Mouse (Mus musculus) cerebellum, adult 11-12 months (tissue): ENCODE data around the gene Crot.
"Not testable (repeated sequence)": the region's sequence is repeated elsewhere in the genome, so short reads cannot be mapped to it uniquely, and the experiment has no call there.

Experiments used
- DNase-seq: peaks from one replicate; pipeline ENCODE4 v3.0.0; 2022

Gene Crot

GRCm38 (mm10) chr5:8996686-8997512 lies at the start of gene Crot:
Gene Crot, minus strand, starts transcription at chr5:8997324.
- DNase-seq: peak; percentile 93

GRCm38 (mm10) chr5:9045904-9046303 lies 48.8 kb upstream of the Crot start:
- DNase-seq: no peak

GRCm38 (mm10) chr5:9044821-9045220 lies 47.7 kb upstream of the Crot start:
- DNase-seq: no peak

GRCm38 (mm10) chr5:9043582-9044267 lies 46.6 kb upstream of the Crot start:
- no peak for DNase-seq

- no peak for DNase-seq
Observed at GRCm38 (mm10) chr5:9042721-9043416, 45.7 kb upstream of the Crot start.

- DNase-seq: no peak
Observed at GRCm38 (mm10) chr5:9040665-9041215, 43.6 kb upstream of the Crot start.

- DNase-seq: no peak
Observed at GRCm38 (mm10) chr5:9039978-9040377, 42.9 kb upstream of the Crot start.

GRCm38 (mm10) chr5:9037292-9037691 lies 40.2 kb upstream of the Crot start:
- DNase-seq: no peak

GRCm38 (mm10) chr5:9035457-9035856 lies 38.3 kb upstream of the Crot start:
- no peak for DNase-seq

- no peak for DNase-seq
Observed at GRCm38 (mm10) chr5:9034535-9034934, 37.4 kb upstream of the Crot start.

- DNase-seq: no peak
Observed at GRCm38 (mm10) chr5:9033843-9034242, 36.7 kb upstream of the Crot start.

GRCm38 (mm10) chr5:9032641-9033040 lies 35.5 kb upstream of the Crot start:
- DNase-seq: no peak

- no peak for DNase-seq
Observed at GRCm38 (mm10) chr5:9032101-9032590, 35.0 kb upstream of the Crot start.

GRCm38 (mm10) chr5:9028266-9028841 lies 31.2 kb upstream of the Crot start:
- DNase-seq: no peak

- no peak for DNase-seq
Observed at GRCm38 (mm10) chr5:9015352-9015751, 18.2 kb upstream of the Crot start.

- DNase-seq: no peak
Observed at GRCm38 (mm10) chr5:9014774-9015173, 17.6 kb upstream of the Crot start.

GRCm38 (mm10) chr5:9011374-9011773 lies 14.2 kb upstream of the Crot start:
- no peak for DNase-seq

GRCm38 (mm10) chr5:9010166-9010565 lies 13.0 kb upstream of the Crot start:
- no peak for DNase-seq

- DNase-seq: not testable (repeated sequence)
Observed at GRCm38 (mm10) chr5:9006585-9006984, 9.5 kb upstream of the Crot start.

GRCm38 (mm10) chr5:9000006-9000405 lies 2.9 kb upstream of the Crot start:
- not testable (repeated sequence) for DNase-seq

GRCm38 (mm10) chr5:8999108-8999507 lies 2.0 kb upstream of the Crot start:
- no peak for DNase-seq

GRCm38 (mm10) chr5:8997513-8997895 lies 380 bp upstream of the Crot start:
- no peak for DNase-seq
